Mouse (Mus musculus) R1 (cell line): ENCODE data around the gene Pigx.

Experiments used
- DNase-seq: peaks from one replicate; pipeline ENCODE4 v3.0.0-alpha.2; 2018; ENCODE audit warnings: low read depth, low spot score

Pigx gene

DNA sequence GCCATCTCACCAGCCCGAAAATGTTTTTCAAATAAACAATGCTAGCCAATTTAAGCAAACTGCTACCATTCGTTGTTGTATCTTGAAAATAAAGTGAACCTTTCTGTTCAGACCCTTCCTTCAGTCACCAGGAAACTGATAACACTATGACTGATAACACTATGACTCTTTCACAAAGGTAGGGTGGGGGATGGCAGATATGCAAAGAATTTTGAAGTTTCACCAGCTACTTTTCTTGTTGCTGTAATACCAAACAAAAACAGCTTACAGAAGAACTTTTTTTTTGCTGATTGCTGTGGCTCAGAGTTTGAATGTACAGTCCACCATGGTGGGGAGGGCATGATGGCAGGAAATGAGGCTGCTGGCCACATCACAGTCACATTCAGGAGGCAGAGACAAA lies 37.3 kb downstream of the Pigx start:
- DNase-seq = no peak

DNA sequence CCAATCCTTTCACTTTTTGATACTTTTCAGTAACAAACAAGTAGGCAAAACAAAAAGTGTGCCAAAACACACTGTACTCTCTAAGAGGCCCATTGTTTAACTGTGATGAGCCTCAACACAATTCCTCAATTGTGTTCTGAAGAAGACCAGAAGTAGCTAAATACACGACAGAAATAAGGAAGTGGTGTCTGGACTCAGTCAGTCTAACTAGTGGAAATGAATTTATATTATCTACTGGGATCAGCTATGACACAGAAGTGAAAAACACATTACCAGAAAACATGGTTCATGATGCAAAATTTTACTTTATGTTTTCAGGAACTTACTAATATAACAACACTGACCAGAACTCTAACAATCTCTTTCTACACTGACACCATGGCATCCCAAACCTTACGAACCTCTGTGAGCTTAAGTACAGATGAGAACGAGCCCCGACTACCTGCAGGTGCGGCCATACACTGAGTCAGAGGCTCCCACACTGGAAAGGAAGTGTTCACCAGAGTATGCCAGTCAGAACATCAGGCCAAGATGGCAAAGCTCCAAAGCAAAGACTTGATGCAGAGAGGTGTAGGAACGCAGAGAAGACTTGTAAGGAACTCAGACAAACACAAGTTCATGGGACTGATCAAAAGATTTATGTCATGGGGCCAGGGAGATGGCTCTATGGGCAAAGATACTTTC lies 39.6 kb downstream of the Pigx start:
- no peak for DNase-seq

DNA sequence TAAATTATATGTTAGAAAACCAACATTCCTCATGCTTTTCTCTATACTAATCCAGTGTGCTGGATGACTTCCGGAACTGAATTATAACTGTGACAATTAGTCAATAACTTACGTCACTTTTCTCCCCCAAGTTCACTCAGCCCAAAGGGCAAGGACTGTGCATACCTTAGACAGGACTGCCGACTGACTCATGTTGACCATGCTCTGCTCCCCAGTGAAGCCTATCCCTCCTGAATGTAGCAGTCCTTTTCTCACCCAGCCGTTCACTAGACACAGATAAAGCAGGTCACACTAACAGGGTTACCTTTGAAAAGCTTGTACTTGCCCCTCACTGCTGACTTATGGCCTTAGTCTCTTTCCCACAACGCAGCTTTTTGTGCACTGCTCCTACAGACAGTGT lies 40.7 kb downstream of the Pigx start:
- no peak for DNase-seq

GRCm38 (mm10) chr16:32042367-32042766 lies 57.2 kb downstream of the Pigx start:
- no peak for DNase-seq
